Mouse (Mus musculus): Measurements from ENCODE around the gene Nsfl1c. TPM values are rescaled to one million over a fixed set of nuclear protein-coding genes. Genes with fewer than 3 reads are reported as not detected.
A peak's percentile ranks its signal among the peaks of the same experiment; 100 is the strongest.

The Nsfl1c gene
- polyA plus RNA-seq, 1 experiment from 2014 or later = 179 TPM

DNA sequence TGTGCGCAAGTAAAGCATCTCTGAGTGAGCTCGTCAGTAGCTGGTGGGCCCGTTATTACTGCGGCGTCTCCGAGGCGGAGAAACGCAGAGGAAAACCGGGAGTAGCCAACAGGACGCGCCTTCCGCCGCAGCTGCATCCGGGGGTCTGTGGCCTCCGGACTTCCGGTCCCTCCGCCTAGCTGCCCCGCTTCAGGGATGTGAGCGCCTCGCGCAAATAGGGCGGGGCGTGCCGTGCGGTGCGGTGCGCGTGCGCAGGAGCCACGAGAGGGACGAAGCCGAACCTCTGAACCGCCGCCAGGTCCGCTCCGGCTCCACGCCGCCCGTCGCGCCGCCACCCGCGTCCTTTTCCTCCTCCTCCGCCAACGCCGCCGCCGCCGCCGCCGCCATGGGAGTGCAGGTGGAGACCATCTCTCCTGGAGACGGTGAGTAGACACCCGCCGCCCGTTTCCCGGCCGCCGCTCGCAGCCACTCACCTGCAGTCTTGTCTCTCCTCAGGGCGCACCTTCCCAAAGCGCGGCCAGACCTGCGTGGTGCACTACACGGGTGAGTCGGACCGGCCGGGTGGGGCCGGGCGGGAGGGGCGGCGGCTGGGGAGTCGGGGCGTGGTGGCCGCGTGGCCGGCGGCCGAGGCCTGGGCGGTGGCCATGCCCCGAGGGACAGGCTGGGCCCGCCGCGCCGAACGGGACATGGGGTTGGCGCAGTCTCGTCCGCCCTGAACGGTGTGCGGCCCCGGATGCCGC is 48.5 kb downstream of the Nsfl1c start, which contains the start of gene Fkbp1a:
Fkbp1a (plus strand) TSS at position 161 of the 740 bp plus-strand sequence.
- H3K9ac ChIP-seq (ENCODE audit: low read depth, low read length) = peak within 1 kb of the TSS; percentile 77
- H3K27ac ChIP-seq = peak within 1 kb of the TSS; percentile 88
- H3K9me3 ChIP-seq (replicated peaks; ENCODE audit: low read length) = no peaks in the 10 kb centered on the region
- WGBS = under 1% methylated on average over 83 of the region's 93 CpGs
- DNase-seq (ENCODE audit: low spot score) = peak; percentile 97
- peak; percentile 32 for TF ChIP-seq CTCF (IDR thresholded peaks at IDR 0.05; ENCODE audit: low read depth)
- ATAC-seq (replicated peaks; ENCODE audit: low FRiP score, low read depth) = peak; percentile 97
- H3K36me3 ChIP-seq (ENCODE audit: insufficient read depth, low read length) = no peaks in the 10 kb centered on the region
- H3K4me1 ChIP-seq (replicated peaks; ENCODE audit: insufficient read depth, low read length) = peaks cover 31% of the 10 kb centered on the region
- peak within 1 kb of the TSS; percentile 92 for H3K4me2 ChIP-seq (ENCODE audit: low read length)
- H3K4me3 ChIP-seq (replicated peaks; ENCODE audit: low read depth, low read length) = peak within 1 kb of the TSS; percentile 66
- no peaks in the 10 kb centered on the region for H3K27me3 ChIP-seq (ENCODE audit: insufficient read depth, low read length)

DNA sequence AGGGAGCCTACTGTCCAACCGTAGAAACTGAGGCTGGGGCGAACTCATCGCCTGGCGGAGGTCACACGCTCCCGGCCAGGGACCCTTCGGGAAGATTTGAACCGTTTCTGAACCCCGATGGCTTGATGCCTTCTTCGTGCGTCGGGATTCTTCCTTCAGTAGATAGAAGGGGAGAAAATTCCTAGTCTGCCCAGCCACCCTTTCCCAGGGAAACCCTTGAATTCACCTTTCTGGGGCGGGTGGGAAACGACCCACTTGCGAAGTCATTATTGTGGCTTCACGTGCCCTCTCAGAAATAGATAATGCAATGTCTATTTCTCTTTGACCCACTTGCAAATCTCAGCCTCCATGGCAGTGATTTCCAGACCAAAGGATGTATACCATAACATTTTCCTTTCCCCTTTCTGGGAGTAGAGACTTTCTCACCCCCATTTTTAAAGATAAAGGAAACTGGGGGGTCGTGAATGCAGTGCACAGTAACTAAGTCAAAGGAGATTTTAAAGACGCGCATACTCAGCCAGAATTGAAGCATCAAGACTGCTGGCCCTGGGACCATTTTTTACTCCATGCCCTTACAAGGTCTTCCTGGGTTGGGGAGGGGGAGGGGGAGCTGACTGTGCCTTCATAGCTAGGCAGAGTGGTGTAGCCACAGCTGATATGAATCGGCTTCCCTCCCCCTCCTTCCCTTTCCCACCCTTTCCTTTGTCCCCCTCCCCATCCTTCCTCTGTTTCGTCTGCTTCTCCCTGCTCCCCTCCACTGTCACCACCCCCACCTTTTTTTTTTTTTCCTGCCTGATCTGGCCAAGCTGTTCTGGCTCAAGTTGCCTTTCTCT is 49.3 kb downstream of the Nsfl1c start:
- 0 out of 2 replicates have a peak, but pooled peaks cover 4% of the 10 kb centered on the region for H3K36me3 ChIP-seq (ENCODE audit: insufficient read depth, low read length)
- ATAC-seq (replicated peaks; ENCODE audit: low FRiP score, low read depth) (peak; percentile 6; the same call in 1 of the 2 replicates), DNase-seq (ENCODE audit: low spot score) (peak; percentile 85)
- no peaks in the 10 kb centered on the region for H3K9me3 ChIP-seq (replicated peaks; ENCODE audit: low read length)
- H3K27me3 ChIP-seq (ENCODE audit: insufficient read depth, low read length) = no peaks in the 10 kb centered on the region
- no peak for TF ChIP-seq CTCF (IDR thresholded peaks at IDR 0.05; ENCODE audit: low read depth)
- WGBS = under 1% methylated on average over 21 of the region's 21 CpGs
- peak overlapping the region; percentile 88 for H3K27ac ChIP-seq
- peaks cover 31% of the 10 kb centered on the region for H3K4me1 ChIP-seq (replicated peaks; ENCODE audit: insufficient read depth, low read length)
- peak overlapping the region; percentile 92 for H3K4me2 ChIP-seq (ENCODE audit: low read length)
- H3K9ac ChIP-seq (ENCODE audit: low read depth, low read length) = peak overlapping the region; percentile 77
- peak overlapping the region; percentile 66 for H3K4me3 ChIP-seq (replicated peaks; ENCODE audit: low read depth, low read length)

DNA sequence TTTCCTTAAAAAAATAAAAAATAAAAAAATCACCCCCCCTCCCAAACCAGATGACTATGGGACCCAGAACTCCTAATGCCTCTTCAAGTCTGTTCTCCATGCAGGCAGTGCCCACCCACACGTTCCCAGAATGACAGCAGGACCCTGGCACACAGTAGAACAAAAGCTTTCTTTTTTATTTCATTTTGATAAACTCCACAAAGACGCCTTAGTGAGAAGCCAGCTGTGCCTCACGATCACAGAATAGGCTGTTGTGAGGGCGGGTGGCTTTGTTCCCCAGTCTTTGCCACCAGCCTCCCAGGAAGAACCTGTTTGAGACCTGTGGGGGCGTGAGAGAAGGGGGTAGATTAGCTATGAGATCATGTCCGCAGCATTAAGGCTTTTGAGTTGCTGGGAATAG is 50.7 kb downstream of the Nsfl1c start:
- WGBS = 53% methylated on average over 6 of the region's 6 CpGs
- Histone ChIP-seq H3K4me1 (replicated peaks; ENCODE audit: insufficient read depth, low read length) (peaks cover 31% of the 10 kb centered on the region), H3K27ac (no peak overlapping the region), H3K9me3 (replicated peaks; ENCODE audit: low read length) (no peaks in the 10 kb centered on the region), H3K27me3 (ENCODE audit: insufficient read depth, low read length) (no peaks in the 10 kb centered on the region), H3K9ac (ENCODE audit: low read depth, low read length) (no peak overlapping the region), H3K4me2 (ENCODE audit: low read length) (peak overlapping the region; percentile 92), H3K36me3 (ENCODE audit: insufficient read depth, low read length) (peaks cover 9% of the 10 kb centered on the region; the same call in 1 of the 2 replicates), H3K4me3 (replicated peaks; ENCODE audit: low read depth, low read length) (peak overlapping the region; percentile 8; the same call in 1 of the 2 replicates)
- no peak for TF ChIP-seq CTCF (IDR thresholded peaks at IDR 0.05; ENCODE audit: low read depth)
- DNase-seq (ENCODE audit: low spot score) = no peak
- ATAC-seq (replicated peaks; ENCODE audit: low FRiP score, low read depth) = no peak

DNA sequence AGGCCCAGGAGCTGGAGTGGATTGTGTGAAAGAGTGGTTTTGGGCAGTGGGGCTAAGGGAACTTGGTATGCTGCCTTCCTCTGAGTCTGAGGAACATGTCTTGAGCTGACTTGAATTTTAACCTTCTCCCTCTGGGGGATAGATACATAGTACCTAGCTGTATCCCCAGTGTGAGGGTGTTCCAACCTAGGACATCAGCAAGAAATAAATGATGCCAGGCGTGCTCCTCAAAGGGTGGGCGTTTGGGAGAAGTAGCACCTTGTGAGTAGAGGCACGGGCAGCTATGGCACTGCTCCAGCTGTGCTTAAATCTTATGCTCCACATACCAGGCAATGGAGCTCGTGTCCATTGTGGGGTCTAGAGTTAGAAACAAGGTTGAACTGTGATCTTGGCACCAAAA is 52.6 kb downstream of the Nsfl1c start:
- H3K36me3 ChIP-seq (ENCODE audit: insufficient read depth, low read length) = peaks cover 19% of the 10 kb centered on the region
- H3K9ac ChIP-seq (ENCODE audit: low read depth, low read length) = no peak overlapping the region

DNA sequence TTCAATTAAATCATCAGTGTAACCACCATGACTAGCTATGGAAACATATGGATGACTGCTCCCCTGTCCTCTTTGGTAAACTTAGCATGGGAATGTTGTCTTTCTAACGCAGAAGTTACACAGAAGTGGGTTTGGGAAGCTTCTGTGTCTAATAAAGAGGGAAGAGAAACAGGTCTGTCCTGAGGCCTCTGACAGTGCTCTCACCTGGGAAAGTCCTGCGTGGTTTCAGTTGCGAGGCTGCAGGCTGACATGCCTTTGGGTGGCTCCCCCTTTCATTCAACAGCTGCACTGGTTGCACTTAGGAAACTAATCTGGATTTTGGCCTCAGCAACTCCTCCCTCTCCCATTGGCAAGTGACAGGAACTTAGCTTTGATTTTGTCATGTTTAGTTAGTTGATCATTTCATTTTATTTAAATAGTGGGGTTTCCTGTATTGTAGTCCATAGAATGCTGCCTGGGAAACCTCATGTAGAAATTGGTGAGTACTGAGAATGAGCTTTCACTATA is 55.7 kb downstream of the Nsfl1c start:
- 90% methylated on average over 3 of the region's 3 CpGs for WGBS
- no peak for ATAC-seq (replicated peaks; ENCODE audit: low FRiP score, low read depth)

More for the DNA sequence above, 52.6 kb downstream of the Nsfl1c start:
- H3K9me3 ChIP-seq (replicated peaks; ENCODE audit: low read length) = no peaks in the 10 kb centered on the region
- no peaks in the 10 kb centered on the region for H3K27me3 ChIP-seq (ENCODE audit: insufficient read depth, low read length)
- H3K4me1 ChIP-seq (replicated peaks; ENCODE audit: insufficient read depth, low read length) = peaks cover 28% of the 10 kb centered on the region
- TF ChIP-seq CTCF (IDR thresholded peaks at IDR 0.05; ENCODE audit: low read depth) = no peak
- no peak overlapping the region for H3K4me3 ChIP-seq (replicated peaks; ENCODE audit: low read depth, low read length)
- ATAC-seq (replicated peaks; ENCODE audit: low FRiP score, low read depth) (no peak), DNase-seq (ENCODE audit: low spot score) (no peak)
- peak overlapping the region; percentile 7; the same call in 1 of the 2 replicates for H3K4me2 ChIP-seq (ENCODE audit: low read length)
- WGBS = 86% methylated on average over 4 of the region's 4 CpGs
- H3K27ac ChIP-seq = no peak overlapping the region

More for the DNA sequence above, 55.7 kb downstream of the Nsfl1c start:
- Histone ChIP-seq H3K27me3 (ENCODE audit: insufficient read depth, low read length) (no peaks in the 10 kb centered on the region), H3K9me3 (replicated peaks; ENCODE audit: low read length) (no peaks in the 10 kb centered on the region), H3K4me2 (ENCODE audit: low read length) (no peak overlapping the region), H3K4me1 (replicated peaks; ENCODE audit: insufficient read depth, low read length) (peaks cover 12% of the 10 kb centered on the region; the same call in 1 of the 2 replicates), H3K36me3 (ENCODE audit: insufficient read depth, low read length) (peaks cover 37% of the 10 kb centered on the region), H3K27ac (no peak overlapping the region), H3K9ac (ENCODE audit: low read depth, low read length) (no peak overlapping the region), H3K4me3 (replicated peaks; ENCODE audit: low read depth, low read length) (no peak overlapping the region)
- TF ChIP-seq CTCF (IDR thresholded peaks at IDR 0.05; ENCODE audit: low read depth) = no peak
- no peak for DNase-seq (ENCODE audit: low spot score)

Other genes with a start within 250 kb of the Nsfl1c start
- gene 4921509C19Rik, start 18.0 kb upstream of the Nsfl1c start, polyA plus RNA-seq (2015; fragmentation: Nextera tagmentation; extraction: Ambion mirVana) = not detected in 2 replicates
- 534 and 595 TPM in 2 replicates for gene Fkbp1a, start 48.3 kb downstream of the Nsfl1c start, polyA plus RNA-seq (2015; fragmentation: Nextera tagmentation; extraction: Ambion mirVana)
- gene Sdcbp2, start 78.4 kb downstream of the Nsfl1c start, polyA plus RNA-seq (2015; fragmentation: Nextera tagmentation; extraction: Ambion mirVana) = 1.9 and 2.0 TPM in 2 replicates
- 0.11 and 0.22 TPM in 2 replicates for gene Snph, start 138.4 kb downstream of the Nsfl1c start, polyA plus RNA-seq (2015; fragmentation: Nextera tagmentation; extraction: Ambion mirVana)
- not detected in 2 replicates for gene Rad21l, start 174.4 kb downstream of the Nsfl1c start, polyA plus RNA-seq (2015; fragmentation: Nextera tagmentation; extraction: Ambion mirVana)
- 0.38 and 0.40 TPM in 2 replicates for gene Tmem74b, start 207.8 kb downstream of the Nsfl1c start, polyA plus RNA-seq (2015; fragmentation: Nextera tagmentation; extraction: Ambion mirVana)

All from kidney, postnatal 0 days (tissue).